Mouse (Mus musculus) heart, embryonic 13.5 days (tissue): ENCODE data around the gene Pwwp2b. TPM values are rescaled to one million over a fixed set of nuclear protein-coding genes. Genes with fewer than 3 reads are reported as not detected.

ENCODE experiments used
- ATAC-seq: fragments of 200-750 bp; cut with Nextera tagmentation; 2 replicates; pipeline ENCODE4 v1.8.0; 2017; ENCODE audit warnings: moderate TSS enrichment; ENCODE audit not compliant: insufficient number of reproducible peaks, low FRiP score, low TSS enrichment; ENCODE audit errors: extremely low read depth
- H3K27ac ChIP-seq: fragments of 300-500 bp; sonication (generic); replicated peaks from 2 replicates; pipeline ENCODE4 v1.5.1; 2015; ENCODE audit warnings: moderate library complexity, mild to moderate bottlenecking, inconsistent platforms
- H3K27me3 ChIP-seq: fragments of 300-500 bp; sonication (generic); replicated peaks from 2 replicates; pipeline ENCODE4 v1.6.1; 2015; ENCODE audit warnings: mild to moderate bottlenecking, inconsistent platforms
- H3K36me3 ChIP-seq: fragments of 300-500 bp; sonication (generic); 2 replicates; pipeline ENCODE4 v1.6.1; 2015; ENCODE audit warnings: mild to moderate bottlenecking, inconsistent platforms
- H3K4me1 ChIP-seq: fragments of 300-500 bp; sonication (generic); 2 replicates; pipeline ENCODE4 v1.6.1; 2015; ENCODE audit warnings: inconsistent platforms
- H3K4me2 ChIP-seq: fragments of 300-500 bp; sonication (generic); 2 replicates; pipeline ENCODE4 v1.6.1; 2015; ENCODE audit warnings: inconsistent platforms, mild to moderate bottlenecking, moderate library complexity
- H3K4me3 ChIP-seq: fragments of 300-500 bp; sonication (generic); 2 replicates; pipeline ENCODE4 v1.5.1; 2015; ENCODE audit warnings: moderate library complexity, mild to moderate bottlenecking, inconsistent platforms
- H3K9ac ChIP-seq: fragments of 300-500 bp; sonication (generic); 2 replicates; pipeline ENCODE4 v1.6.1; 2015; ENCODE audit warnings: inconsistent platforms, mild to moderate bottlenecking, moderate library complexity
- H3K9me3 ChIP-seq: fragments of 300-500 bp; sonication (generic); 2 replicates; pipeline ENCODE4 v1.6.1; 2016; ENCODE audit warnings: inconsistent platforms
- WGBS: fragments of 180-500 bp; shearing (Covaris S2); methylation state at CpG from one replicate; pipeline ENCODE4 v1.1.7; 2015; ENCODE audit warnings: mixed read lengths; 5-methylcytosine and 5-hydroxymethylcytosine counted together
- polyA plus RNA-seq: library from polyadenylated mRNA; unstranded; fragments of >200 nt; fragmentation: Nextera tagmentation; extraction: Ambion mirVana; gene quantifications from 2 replicates; pipeline ENCODE4 v1.2.1, GENCODE M21; 2015

Gene Pwwp2b
- polyA plus RNA-seq, 1 experiment from 2014 or later = 8.0 TPM

- 40% methylated on average over 2 of the region's 2 CpGs for WGBS
- ATAC-seq = no peak
- Histone ChIP-seq H3K27ac (no peak overlapping the region), H3K4me3 (no peak overlapping the region), H3K4me2 (no peak overlapping the region), H3K27me3 (no peaks in the 10 kb centered on the region), H3K36me3 (no peaks in the 10 kb centered on the region), H3K9ac (peak overlapping the region; percentile 50), H3K4me1 (peaks cover 27% of the 10 kb centered on the region), H3K9me3 (no peaks in the 10 kb centered on the region)
Measured at GRCm38 (mm10) chr7:139281195-139281594, 32.9 kb downstream of the Pwwp2b start.

GRCm38 (mm10) chr7:139282037-139282436 lies 33.8 kb downstream of the Pwwp2b start:
- Histone ChIP-seq H3K4me2 (no peak overlapping the region), H3K27ac (no peak overlapping the region), H3K4me3 (no peak overlapping the region), H3K36me3 (no peaks in the 10 kb centered on the region), H3K4me1 (peaks cover 27% of the 10 kb centered on the region), H3K9me3 (no peaks in the 10 kb centered on the region), H3K27me3 (no peaks in the 10 kb centered on the region), H3K9ac (no peak overlapping the region)
- no peak for ATAC-seq
- 76% methylated on average over 3 of the region's 3 CpGs for WGBS

GRCm38 (mm10) chr7:139285295-139285943 lies 37.1 kb downstream of the Pwwp2b start:
- WGBS = 65% methylated on average over 16 of the region's 16 CpGs
- Histone ChIP-seq H3K9me3 (no peaks in the 10 kb centered on the region), H3K36me3 (no peaks in the 10 kb centered on the region), H3K9ac (no peak overlapping the region), H3K4me3 (no peak overlapping the region), H3K27me3 (no peaks in the 10 kb centered on the region), H3K4me2 (no peak overlapping the region), H3K4me1 (peaks cover 15% of the 10 kb centered on the region), H3K27ac (no peak overlapping the region)
- ATAC-seq = no peak

- Histone ChIP-seq H3K27ac (no peak overlapping the region), H3K4me1 (peaks cover 5% of the 10 kb centered on the region; the same call in 1 of the 2 replicates), H3K9me3 (no peaks in the 10 kb centered on the region), H3K36me3 (no peaks in the 10 kb centered on the region), H3K4me3 (no peak overlapping the region), H3K4me2 (no peak overlapping the region), H3K27me3 (no peaks in the 10 kb centered on the region), H3K9ac (no peak overlapping the region)
- no peak for ATAC-seq
- 55% methylated on average over 7 of the region's 7 CpGs for WGBS
Measured at GRCm38 (mm10) chr7:139288540-139288939, 40.3 kb downstream of the Pwwp2b start.

GRCm38 (mm10) chr7:139293350-139293749 lies 45.1 kb downstream of the Pwwp2b start:
- no peak for ATAC-seq
- no peaks in the 10 kb centered on the region for H3K9me3 ChIP-seq
- 54% methylated on average over 4 of the region's 4 CpGs for WGBS
- no peaks in the 10 kb centered on the region for H3K27me3 ChIP-seq
- no peak overlapping the region for H3K27ac ChIP-seq
- no peak overlapping the region for H3K9ac ChIP-seq
- no peak overlapping the region for H3K4me2 ChIP-seq
- no peaks in the 10 kb centered on the region for H3K36me3 ChIP-seq
- H3K4me3 ChIP-seq = no peak overlapping the region
- H3K4me1 ChIP-seq = peaks cover 18% of the 10 kb centered on the region

GRCm38 (mm10) chr7:139294076-139294475 lies 45.8 kb downstream of the Pwwp2b start:
- no peak overlapping the region for H3K4me2 ChIP-seq
- H3K9me3 ChIP-seq = no peaks in the 10 kb centered on the region
- no peak for ATAC-seq
- no peak overlapping the region for H3K27ac ChIP-seq
- no peak overlapping the region for H3K4me3 ChIP-seq
- H3K9ac ChIP-seq = no peak overlapping the region
- WGBS = 87% methylated on average over 5 of the region's 5 CpGs
- no peaks in the 10 kb centered on the region for H3K27me3 ChIP-seq
- H3K4me1 ChIP-seq = peaks cover 16% of the 10 kb centered on the region
- no peaks in the 10 kb centered on the region for H3K36me3 ChIP-seq

- Histone ChIP-seq H3K4me2 (no peak overlapping the region), H3K27me3 (no peaks in the 10 kb centered on the region), H3K4me3 (no peak overlapping the region), H3K9me3 (no peaks in the 10 kb centered on the region), H3K27ac (no peak overlapping the region), H3K36me3 (no peaks in the 10 kb centered on the region), H3K4me1 (peaks cover 20% of the 10 kb centered on the region), H3K9ac (no peak overlapping the region)
- ATAC-seq = no peak
- WGBS = 67% methylated on average over 1 of the region's 1 CpGs
Measured at GRCm38 (mm10) chr7:139295653-139296052, 47.4 kb downstream of the Pwwp2b start.

- Histone ChIP-seq H3K27me3 (no peaks in the 10 kb centered on the region), H3K4me3 (no peak overlapping the region), H3K4me2 (no peak overlapping the region), H3K4me1 (peaks cover 25% of the 10 kb centered on the region), H3K9me3 (no peaks in the 10 kb centered on the region), H3K36me3 (no peaks in the 10 kb centered on the region), H3K9ac (no peak overlapping the region), H3K27ac (no peak overlapping the region)
- ATAC-seq = no peak
- 59% methylated on average over 10 of the region's 10 CpGs for WGBS
Measured at GRCm38 (mm10) chr7:139296552-139297100, 48.3 kb downstream of the Pwwp2b start.

GRCm38 (mm10) chr7:139298446-139298845 lies 50.2 kb downstream of the Pwwp2b start:
- Histone ChIP-seq H3K9ac (no peak overlapping the region), H3K4me2 (no peak overlapping the region), H3K36me3 (no peaks in the 10 kb centered on the region), H3K27ac (no peak overlapping the region), H3K27me3 (no peaks in the 10 kb centered on the region), H3K4me3 (no peak overlapping the region), H3K4me1 (peaks cover 42% of the 10 kb centered on the region), H3K9me3 (no peaks in the 10 kb centered on the region)
- 45% methylated on average over 4 of the region's 4 CpGs for WGBS
- no peak for ATAC-seq

GRCm38 (mm10) chr7:139299424-139299823 lies 51.1 kb downstream of the Pwwp2b start:
- ATAC-seq = no peak
- Histone ChIP-seq H3K36me3 (no peaks in the 10 kb centered on the region), H3K27me3 (no peaks in the 10 kb centered on the region), H3K27ac (no peak overlapping the region), H3K4me2 (no peak overlapping the region; the same call in 1 of the 2 replicates), H3K4me1 (peaks cover 51% of the 10 kb centered on the region), H3K9ac (peak overlapping the region; percentile 40; the same call in 1 of the 2 replicates), H3K4me3 (no peak overlapping the region), H3K9me3 (no peaks in the 10 kb centered on the region)
- 11% methylated on average over 8 of the region's 8 CpGs for WGBS

GRCm38 (mm10) chr7:139300423-139300822 lies 52.1 kb downstream of the Pwwp2b start:
- Histone ChIP-seq H3K36me3 (no peaks in the 10 kb centered on the region), H3K4me3 (no peak overlapping the region), H3K4me2 (no peak overlapping the region), H3K27ac (no peak overlapping the region), H3K27me3 (no peaks in the 10 kb centered on the region), H3K9me3 (no peaks in the 10 kb centered on the region), H3K9ac (no peak overlapping the region), H3K4me1 (peaks cover 54% of the 10 kb centered on the region)
- no peak for ATAC-seq
- 59% methylated on average over 7 of the region's 7 CpGs for WGBS

- WGBS = 24% methylated on average over 8 of the region's 8 CpGs
- Histone ChIP-seq H3K27ac (no peak overlapping the region), H3K4me1 (peaks cover 48% of the 10 kb centered on the region)
Measured at GRCm38 (mm10) chr7:139301505-139301904, 53.2 kb downstream of the Pwwp2b start.

More at GRCm38 (mm10) chr7:139301505-139301904, 53.2 kb downstream of the Pwwp2b start:
- Histone ChIP-seq H3K9ac (peak overlapping the region; percentile 53; the same call in 1 of the 2 replicates), H3K4me2 (no peak overlapping the region), H3K9me3 (no peaks in the 10 kb centered on the region), H3K4me3 (no peak overlapping the region), H3K27me3 (no peaks in the 10 kb centered on the region), H3K36me3 (no peaks in the 10 kb centered on the region)
- ATAC-seq = no peak
